Mouse (Mus musculus): ENCODE results near the gene Fbxl19. TPM values are rescaled to one million over a fixed set of nuclear protein-coding genes. Genes with fewer than 3 reads are reported as not detected.
"Not testable (repeated sequence)": the region's sequence is repeated elsewhere in the genome, so short reads cannot be mapped to it uniquely, and the experiment has no call there.

The Fbxl19 gene
- total RNA-seq, 2 experiments from 2014 or later = 86.8 to 92.2 TPM

DNA sequence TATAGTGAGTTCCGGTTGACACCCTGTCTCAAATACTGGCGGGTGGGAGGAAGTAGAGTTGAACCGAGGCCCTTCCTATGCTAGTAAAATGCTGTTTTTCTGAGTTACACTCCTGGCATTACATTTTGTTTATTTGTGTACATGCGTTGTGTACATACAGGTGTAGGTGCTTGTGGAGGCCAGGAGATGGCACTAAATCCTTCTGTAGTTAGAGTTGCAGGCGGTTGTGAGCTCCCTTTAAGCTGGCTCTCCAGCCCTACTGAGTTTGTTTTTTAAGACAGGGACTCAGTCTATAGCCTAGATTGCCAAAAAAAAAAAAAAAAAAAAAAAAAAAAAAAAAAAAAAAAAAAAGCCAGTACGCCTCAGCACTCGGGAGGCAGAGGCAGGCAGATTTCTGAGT lies 16.4 kb upstream of the Fbxl19 start:
- DNase-seq (ENCODE audit: low spot score in 2 of 2) = no peak

DNA sequence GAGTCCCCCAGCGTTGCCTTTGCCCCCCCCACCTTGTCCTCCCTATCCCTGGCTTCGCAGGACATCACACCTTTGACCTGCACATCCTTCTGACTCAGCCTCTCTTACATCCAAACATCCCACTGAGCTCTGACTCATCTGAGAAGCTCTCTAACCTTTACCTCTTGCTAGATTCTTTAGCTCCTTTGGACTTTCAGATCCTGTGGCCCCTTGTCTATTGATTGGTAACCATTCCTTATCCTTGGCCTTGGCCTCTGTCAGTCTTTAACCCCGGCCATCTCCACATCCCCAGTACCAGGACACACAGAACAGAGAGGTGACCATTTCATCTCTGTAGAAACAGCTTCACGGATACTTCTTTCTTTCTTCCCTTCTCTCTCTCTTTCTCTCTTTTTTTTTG lies 14.2 kb upstream of the Fbxl19 start:
- no peak for DNase-seq (ENCODE audit: low spot score in 2 of 2)

DNA sequence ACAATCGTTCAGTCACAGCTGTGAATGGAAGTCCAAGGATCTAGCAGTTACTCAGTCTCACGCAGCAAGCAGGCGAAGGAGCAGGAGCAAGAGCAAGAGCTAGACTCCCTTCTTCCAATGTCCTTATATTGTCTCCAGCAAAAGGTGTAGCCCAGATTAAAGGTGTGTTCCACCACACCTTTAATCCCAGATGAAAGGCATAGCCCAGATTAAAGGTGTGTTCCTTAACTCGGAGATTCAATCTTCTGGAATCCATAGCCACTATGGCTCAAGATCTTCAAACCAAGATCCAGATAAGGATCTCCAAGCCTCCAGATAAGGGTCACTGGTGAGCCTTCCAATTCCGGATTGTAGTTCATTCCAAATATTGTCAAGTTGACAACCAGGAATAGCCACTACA lies 12.3 kb upstream of the Fbxl19 start, which contains the start of gene Ctf2:
Gene Ctf2 (minus strand): TSS at position 101 of the 400 bp plus-strand sequence.
- DNase-seq (ENCODE audit: low spot score in 2 of 2) = not testable (repeated sequence)

DNA sequence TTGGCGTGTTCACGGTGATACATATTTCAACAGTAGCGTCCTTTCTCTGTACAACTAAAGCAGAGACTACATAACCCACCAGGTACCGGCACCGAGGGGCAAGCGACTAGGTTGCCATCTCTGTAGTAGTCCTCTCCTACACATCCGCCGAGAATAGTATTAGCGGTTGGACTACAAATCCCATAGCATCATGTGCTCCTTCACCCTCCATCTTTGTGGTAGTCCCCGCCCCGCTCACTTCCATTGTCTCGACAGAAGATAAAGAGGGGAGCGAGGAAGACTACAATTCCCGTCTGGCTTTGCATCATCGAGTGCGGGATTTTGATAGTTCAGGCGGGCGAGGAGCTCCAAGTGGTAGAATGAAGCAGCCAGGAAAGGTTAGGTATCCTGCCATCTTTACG lies 908 bp downstream of the Fbxl19 start:
- peak; percentile 89 to 92 for DNase-seq (ENCODE audit: low spot score in 2 of 2)

DNA sequence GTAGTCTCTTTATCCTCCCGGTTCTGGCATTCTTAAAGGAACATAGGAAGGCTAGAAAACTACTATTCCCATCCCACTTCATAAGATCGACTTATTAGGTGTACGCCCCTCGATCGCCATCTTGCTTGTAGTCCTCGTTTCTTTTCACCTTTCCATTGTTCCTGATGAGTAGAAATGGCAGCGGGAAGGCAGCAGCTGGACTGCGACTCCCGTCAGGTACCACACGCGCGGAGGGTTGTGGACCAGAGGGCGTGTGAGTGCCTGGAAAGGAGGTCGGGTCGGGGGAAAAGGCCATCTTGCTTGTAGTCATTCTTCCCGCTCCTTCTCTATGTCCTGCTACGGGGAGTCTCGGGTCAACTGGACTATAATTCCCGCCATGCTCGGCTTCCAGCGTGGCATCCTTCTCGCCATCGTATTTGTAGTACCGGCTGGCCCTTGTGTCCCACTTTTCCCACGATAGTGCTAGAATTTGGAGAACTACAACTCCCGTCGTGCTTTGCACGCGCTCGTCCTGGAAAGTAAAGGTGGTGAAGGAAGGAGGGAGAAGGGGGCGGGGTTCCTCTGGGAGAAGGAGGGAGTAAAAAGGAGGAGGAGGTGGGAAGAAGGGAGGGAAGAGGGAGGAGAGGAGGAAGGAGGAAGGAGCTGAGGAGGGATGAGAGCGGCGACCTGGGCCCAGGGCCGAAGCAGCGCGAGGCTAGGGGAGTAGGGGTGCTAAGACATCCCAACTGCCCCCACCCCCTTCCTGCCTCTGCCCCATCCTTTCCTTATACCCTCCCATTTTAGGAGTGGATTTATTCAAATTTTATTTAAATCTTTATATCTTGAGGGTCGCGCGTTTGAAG lies 1.5 kb downstream of the Fbxl19 start:
- peak; percentile 89 to 93 for DNase-seq (ENCODE audit: low spot score in 2 of 2)

DNA sequence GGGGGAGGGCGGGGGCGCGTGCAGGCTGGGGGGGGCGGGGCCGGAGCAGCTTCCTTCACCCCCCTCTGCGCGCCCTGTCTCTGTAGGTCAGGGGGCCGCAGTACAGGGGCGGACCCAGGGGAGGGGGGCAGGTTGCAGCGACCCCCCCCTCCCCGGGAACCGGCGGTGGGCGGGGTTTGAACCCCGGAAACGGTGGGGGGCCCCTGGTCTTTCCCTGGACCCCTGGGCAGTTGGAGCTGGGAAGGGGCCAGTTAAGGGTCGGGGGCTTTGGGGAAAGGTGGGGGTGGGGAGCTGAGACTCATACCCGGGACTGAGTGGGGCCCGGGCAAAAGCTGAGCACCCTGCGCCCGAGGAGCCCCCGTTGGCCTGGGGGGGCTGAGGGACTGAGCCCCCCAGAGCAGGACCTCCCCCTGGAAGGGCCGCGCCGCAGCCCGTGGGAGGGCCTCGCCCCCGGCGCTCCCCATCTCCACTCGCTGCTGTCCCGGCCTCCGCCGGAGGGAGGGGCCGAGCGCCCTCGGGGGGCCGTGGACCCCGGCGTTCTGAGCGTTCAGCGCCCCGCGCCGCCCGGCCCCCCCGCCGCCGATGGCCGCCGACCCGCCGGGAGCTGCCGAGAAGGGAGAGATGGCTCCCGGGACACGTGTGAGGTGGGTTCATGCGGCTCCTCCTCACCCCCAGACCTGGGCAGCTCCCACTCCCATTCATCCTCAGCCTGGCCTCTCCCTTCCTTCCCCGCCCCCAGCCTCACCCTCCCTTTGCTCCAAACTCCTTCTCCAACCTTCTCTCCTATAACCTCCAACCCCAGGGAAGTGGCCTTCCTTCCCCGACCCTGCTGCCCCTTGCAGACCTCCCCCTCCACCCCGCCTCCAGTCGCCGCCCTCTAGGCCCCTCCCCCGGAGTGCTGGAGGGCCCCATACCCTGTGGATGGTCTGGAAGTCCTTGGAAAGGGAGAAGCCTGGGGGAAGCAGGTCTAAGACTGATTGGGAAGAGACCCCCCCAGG lies 2.5 kb downstream of the Fbxl19 start:
- peak; percentile 36 to 55 for DNase-seq (ENCODE audit: low spot score in 2 of 2)

DNA sequence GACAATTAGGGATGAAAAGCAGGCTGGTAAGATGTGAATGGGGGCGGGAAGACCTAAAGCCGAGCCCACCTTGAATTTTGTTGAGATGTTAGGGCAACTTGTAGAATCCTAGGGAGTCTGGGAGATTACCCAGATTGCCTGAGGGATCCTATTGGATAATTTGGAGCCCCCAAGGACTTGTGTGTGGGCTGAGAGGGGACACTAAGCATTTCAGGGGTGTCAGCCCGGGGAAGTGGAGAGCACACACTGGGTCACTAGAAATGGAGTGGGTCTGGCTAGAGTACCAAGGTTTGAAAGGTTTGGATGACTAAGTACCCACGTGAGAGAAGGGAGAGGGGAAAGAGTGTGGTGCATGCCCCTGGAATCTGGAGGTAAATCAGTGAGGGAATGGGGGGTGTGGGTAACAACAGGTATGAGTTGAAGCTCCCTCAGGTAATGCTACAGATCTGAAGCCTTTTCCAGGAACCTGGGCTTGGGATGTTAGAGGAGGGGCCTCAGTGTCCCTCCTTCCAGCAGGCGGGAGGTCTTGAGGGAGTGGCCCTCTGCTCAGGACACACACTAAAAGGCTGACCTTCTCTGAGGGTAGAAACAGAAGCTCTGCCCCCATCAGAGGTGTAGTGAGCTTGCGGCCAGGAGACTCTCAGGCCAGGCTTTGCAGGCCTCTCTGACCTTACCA lies 3.4 kb downstream of the Fbxl19 start:
- no peak for DNase-seq (ENCODE audit: low spot score in 2 of 2)

DNA sequence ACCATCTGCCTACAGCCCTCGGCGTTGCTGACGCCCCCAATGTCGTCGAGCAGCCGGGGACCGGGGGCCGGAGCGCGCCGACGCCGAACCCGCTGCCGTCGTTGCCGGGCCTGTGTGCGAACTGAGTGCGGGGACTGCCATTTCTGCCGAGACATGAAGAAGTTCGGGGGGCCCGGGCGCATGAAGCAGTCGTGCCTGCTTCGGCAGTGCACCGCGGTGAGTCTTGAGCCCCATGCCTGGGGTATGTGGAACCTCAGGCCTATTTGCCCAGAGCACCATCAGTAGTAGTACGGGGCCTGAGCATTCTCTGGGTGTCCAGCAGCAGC lies 3.9 kb downstream of the Fbxl19 start:
- no peak for DNase-seq (ENCODE audit: low spot score in 2 of 2)

DNA sequence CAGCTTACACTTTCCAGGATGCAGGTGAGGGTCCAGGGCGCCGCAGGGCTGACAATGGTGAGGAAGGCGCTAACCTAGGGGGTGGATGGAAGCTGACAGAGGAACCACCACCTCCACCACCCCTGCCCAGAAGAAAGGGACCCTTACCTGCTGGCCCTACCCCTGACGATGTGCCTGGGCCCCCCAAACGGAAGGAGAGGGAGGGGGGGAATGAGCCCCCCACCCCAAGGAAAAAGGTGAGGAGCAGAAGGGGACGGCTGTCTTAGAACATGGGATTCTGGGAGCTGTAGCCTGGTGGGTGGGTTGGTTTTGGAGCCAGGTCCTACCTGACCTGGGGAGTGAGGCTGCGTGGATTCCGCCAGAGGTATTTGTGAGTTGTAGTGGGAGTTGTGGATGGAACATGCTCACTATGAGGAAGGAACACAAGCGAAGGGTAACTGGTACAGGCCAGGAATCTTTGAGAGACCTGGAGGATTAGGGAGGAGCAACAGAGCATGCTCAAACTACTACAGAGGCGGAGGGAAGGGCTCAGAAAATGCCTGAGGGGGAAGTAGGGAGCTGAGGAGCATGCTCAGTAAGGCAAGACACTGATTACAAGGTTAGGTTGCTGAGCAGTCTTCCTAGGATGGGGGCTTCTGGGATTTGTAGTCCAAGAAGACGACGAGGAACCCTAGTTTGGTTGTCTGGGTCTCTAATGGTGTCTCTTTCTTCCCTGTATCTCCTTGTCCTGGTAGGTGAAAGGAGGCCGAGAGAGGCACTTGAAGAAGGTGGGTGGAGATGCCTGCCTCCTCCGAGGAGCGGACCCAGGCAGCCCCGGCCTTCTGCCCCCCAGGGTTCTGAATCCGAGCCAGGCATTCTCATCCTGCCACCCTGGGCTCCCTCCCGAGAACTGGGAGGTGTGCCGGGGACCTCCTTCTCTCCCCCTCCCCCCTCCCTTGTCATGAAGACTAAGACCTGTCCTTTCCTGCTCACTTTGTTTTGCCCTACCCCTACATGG lies 6.1 kb downstream of the Fbxl19 start:
- DNase-seq (ENCODE audit: low spot score in 2 of 2) = peak; percentile 17 to 48

DNA sequence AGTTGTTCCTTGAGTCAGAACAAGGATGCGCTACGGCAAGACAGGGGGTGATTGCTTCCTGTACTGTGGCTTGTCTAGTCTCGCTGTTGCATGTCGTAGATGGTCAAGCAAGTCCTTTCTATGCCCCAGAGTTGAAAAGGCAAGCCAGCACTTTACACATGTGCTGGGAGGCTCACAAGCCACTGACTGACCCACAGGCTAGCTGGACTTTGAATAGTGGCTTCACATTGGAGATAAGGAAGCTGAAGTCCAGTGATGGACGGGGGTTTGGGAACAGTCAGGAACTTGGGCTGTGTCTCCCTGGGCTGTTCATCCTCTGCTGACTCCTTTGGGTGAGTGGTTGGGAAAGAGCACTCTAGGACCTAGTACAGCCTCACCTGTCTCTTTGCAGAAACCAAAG lies 7.3 kb downstream of the Fbxl19 start:
- DNase-seq (ENCODE audit: low spot score in 2 of 2) = no peak

DNA sequence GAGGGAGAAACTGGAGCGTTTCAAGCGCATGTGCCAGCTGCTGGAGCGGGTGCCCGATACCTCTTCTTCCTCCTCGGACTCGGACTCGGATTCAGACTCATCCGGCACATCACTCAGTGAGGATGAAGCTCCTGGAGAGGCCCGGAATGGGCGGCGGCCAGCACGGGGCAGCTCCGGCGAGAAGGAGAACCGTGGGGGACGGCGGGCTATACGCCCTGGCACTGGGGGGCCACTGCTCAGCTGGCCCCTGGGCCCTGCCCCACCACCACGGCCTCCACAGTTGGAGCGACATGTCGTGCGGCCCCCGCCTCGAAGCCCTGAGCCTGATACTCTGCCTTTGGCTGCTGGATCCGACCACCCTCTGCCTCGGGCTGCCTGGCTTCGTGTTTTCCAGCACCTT lies 7.7 kb downstream of the Fbxl19 start:
- no peak for DNase-seq (ENCODE audit: low spot score in 2 of 2)

DNA sequence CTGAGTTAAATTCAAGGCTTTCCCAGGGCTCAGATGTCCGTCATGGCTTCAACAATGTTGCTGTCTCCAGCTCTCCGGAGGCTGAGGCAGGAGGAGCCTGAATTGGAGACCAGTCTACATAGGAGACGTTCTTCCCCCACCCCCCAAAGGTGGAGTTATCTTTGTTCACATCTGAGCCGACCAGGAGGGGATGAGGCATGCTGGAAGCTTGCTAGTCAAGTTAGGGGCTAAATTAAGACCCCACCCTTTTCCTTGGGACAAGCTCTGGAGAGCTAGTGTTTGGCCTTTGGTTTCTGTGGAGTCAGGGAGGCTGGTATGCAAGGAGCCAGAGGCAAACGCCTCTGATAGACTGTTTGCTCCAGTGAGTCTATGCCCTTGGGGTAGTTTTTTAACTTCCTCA lies 8.8 kb downstream of the Fbxl19 start:
- DNase-seq (ENCODE audit: low spot score in 2 of 2) = no peak

DNA sequence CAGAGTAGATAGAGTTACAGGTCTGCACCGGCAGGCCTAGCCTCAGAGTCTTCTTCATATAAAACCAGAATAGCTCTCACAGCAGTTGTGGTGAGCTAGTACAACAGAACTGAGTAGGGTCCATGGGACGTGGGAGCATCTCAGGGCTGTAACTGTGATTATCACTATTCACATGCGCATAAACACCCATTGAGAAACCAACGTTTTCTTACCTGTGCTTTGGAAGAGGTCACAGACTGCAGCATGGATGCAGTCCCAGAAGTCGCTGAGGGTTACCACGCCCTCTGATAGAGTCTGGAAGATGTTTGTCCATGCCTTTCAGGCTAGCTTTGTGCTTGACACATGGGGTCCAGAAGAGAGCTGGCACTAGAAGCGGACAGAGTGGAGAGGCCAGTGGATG lies 9.4 kb downstream of the Fbxl19 start:
- DNase-seq (ENCODE audit: low spot score in 2 of 2) = no peak

DNA sequence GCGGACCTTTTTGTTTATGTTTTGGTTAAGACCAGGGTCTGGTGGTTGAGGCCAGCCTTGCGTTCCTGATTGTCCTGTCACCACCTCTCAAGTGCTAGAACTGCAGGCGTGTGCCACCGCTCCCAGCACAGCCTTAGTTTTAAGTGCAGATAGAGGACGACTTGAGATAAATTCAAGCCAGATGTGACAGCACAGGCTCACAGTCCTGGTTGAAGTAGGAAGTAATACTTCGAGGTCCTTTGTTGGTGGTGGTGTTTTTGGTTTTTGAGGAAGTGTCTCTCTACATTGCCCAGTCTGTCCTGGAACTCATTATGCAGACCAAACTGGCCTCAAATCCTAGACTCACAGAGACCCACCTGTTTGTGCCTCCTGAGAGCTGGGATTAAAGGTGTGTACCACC lies 15.4 kb downstream of the Fbxl19 start:
- no peak for DNase-seq (ENCODE audit: low spot score in 2 of 2)

DNA sequence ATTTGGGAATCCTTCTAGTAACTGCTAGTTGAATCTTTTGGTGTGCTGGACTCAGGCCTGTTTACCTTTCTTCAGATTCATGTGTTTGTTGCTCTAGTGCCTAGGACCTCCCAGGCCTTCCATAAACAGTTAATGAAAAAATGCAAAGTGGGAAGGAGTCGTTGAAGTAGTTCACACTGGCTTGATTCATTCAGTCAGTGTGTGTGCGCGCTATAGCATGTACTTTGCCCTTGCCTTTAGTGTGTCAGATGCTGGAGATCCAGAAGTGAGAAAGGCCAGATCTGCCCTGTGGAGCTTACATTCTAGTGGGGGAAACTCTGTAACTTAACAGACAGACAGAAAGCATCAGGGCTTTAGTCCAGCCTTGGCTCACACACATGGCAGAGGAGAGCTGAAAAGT lies 16.1 kb downstream of the Fbxl19 start:
- DNase-seq (ENCODE audit: low spot score in 2 of 2) = no peak

DNA sequence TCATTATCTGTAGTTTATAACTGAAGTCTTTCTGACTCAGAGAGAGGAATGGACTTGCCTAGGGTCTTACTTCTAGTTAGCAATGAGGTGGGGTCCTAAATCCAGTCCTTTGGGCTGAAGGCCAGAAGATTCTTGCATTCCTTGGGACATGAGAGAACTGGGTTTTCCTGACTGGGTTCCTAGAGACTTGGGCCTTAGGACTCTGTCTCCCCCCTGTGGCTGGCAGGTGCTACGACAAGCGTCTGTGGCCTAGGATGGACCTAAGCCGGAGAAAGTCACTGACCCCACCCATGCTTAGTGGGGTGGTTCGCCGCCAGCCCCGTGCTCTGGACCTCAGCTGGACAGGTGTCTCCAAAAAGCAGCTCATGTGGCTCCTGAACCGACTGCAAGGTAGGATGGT lies 16.7 kb downstream of the Fbxl19 start:
- DNase-seq (ENCODE audit: low spot score in 2 of 2) = peak; percentile 70 to 76

DNA sequence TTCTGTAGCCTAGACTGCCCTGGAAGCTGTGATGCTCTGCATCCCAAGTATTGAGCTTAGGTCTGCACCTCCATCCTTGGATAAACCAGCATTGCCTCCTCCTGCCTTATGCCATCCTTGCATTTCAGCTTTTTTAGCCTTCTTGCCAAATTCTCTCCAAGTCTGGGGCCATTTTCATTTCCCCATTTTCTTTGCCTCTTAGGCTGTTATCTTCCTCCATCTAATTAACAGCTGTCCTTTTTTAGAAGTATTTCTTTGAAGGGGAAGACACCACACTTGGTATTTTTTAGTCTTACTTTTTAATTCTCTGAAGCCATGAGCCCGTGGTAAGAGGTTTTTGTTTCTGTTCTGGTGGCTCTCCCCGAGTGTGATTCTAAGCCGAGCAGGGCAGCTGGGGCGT lies 19.3 kb downstream of the Fbxl19 start:
- DNase-seq (ENCODE audit: low spot score in 2 of 2) = no peak

DNA sequence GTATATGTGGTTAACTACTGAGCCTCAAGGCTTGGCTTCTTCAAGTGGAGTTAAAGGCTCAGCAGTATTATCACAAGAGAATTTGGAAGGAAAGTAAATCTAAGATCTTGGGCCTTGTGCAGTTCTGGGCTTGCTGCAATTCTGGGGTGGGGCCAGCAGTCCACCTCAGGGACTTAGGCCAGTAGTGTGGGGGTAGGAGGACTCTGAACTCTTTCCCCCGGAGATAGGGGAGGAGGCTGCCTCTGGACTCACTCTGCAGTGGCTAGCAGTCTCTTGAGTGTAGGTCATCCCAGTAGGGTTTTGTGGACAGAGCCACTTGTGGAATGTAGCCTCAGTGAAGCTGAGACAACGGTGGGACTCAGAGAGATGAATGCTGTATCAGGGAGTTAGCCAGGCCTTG lies 21.4 kb downstream of the Fbxl19 start:
- no peak for DNase-seq (ENCODE audit: low spot score in 2 of 2)

DNA sequence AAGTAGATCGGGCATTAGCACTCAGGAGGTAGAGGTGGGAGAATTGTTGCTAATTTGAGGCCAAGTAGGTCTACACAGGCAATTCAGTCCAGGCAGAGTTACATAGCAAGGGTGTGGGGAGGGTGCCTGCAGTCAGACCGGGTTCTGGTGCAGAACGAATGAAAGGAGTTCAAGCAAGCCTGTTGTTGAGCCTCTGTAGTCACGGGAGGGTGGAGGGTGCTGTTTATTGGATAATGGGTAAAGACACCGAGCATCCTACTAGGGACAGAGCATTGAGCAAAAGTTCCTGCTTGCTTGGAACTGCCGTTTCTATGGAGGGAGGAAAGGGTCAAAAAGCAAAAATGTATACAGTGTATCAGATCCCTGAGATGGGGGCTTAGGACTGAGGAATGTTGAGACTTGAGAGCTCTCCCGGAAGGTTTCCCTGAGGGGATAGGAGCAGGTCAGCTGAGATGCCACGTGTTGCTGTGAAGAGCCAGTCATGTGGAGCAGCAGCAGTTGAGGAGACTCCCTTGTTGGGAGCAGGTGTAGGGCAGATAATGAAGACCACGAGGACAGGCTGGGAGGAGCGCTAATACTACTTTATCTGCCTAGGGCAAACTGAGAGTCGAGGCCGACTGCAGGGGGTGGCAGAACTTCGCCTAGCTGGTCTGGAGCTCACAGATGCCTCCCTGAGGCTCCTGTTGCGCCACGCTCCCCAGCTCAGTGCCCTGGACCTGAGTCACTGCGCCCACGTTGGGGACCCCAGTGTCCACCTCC lies 22.7 kb downstream of the Fbxl19 start:
- no peak for DNase-seq (ENCODE audit: low spot score in 2 of 2)
